Mouse (Mus musculus) MEL (cell line): ENCODE measurements around the gene Tmem44.

Source experiments
- BHLHE40 ChIP-seq: IDR thresholded peaks from 2 replicates; pipeline ENCODE4 v1.6.1; 2012; ENCODE audit warnings: low read depth, mild to moderate bottlenecking, inconsistent platforms, low read length, improper control_type of control experiment, borderline replicate concordance
- CTCF ChIP-seq, 3 experiments: IDR thresholded peaks in 2 of 3; conservative IDR thresholded peaks in 1 of 3; 2 replicates each; pipeline ENCODE4 v1.5.1; 2011 to 2012; ENCODE audit warnings: low read length in 3 of 3, low read depth in 2 of 3, mild to moderate bottlenecking in 2 of 3, improper control_type of control experiment in 1 of 3, inconsistent platforms in 1 of 3, mixed read lengths in 1 of 3, moderate library complexity in 1 of 3; ENCODE audit not compliant: control insufficient read depth in 1 of 3, insufficient read depth in 1 of 3, poor library complexity in 1 of 3, severe bottlenecking in 1 of 3
- EP300 ChIP-seq, 2 experiments: IDR thresholded peaks; 2 replicates each; pipeline ENCODE4 v1.6.1; 2011; ENCODE audit warnings: improper control_type of control experiment in 2 of 2, low read length in 2 of 2, low read depth in 1 of 2, mild to moderate bottlenecking in 1 of 2
- ETS1 ChIP-seq: IDR thresholded peaks from 2 replicates; pipeline ENCODE4 v1.6.1; 2012; ENCODE audit warnings: low read depth, mild to moderate bottlenecking, inconsistent platforms, low read length, improper control_type of control experiment, moderate library complexity
- MEF2A ChIP-seq: IDR thresholded peaks from 2 replicates; pipeline ENCODE4 v1.6.1; 2014; ENCODE audit warnings: low read depth, mild to moderate bottlenecking, inconsistent platforms, low read length, improper control_type of control experiment; ENCODE audit not compliant: poor library complexity, insufficient replicate concordance, severe bottlenecking; ENCODE audit errors: extremely low read depth
- MXI1 ChIP-seq: IDR thresholded peaks from 2 replicates; pipeline ENCODE4 v1.6.1; 2011; ENCODE audit warnings: mild to moderate bottlenecking, low read depth, low read length, improper control_type of control experiment
- NRF1 ChIP-seq: IDR thresholded peaks from 2 replicates; pipeline ENCODE4 v1.6.1; 2014; ENCODE audit warnings: low read depth, mild to moderate bottlenecking, inconsistent platforms, low read length, improper control_type of control experiment, moderate library complexity; ENCODE audit not compliant: poor library complexity, insufficient read depth, severe bottlenecking
- POLR2A ChIP-seq, 2 experiments: IDR thresholded peaks; 2 replicates each; pipeline ENCODE4 v1.6.1; 2011 to 2012; ENCODE audit warnings: low read length in 2 of 2, mild to moderate bottlenecking in 2 of 2, control low read depth in 1 of 2, improper control_type of control experiment in 1 of 2, low read depth in 1 of 2, moderate library complexity in 1 of 2; ENCODE audit not compliant: control insufficient read depth in 1 of 2, insufficient read depth in 1 of 2, poor library complexity in 1 of 2
- RAD21 ChIP-seq: IDR thresholded peaks from 2 replicates; pipeline ENCODE4 v1.6.1; 2011; ENCODE audit warnings: mild to moderate bottlenecking, low read depth, low read length, improper control_type of control experiment
- RCOR1 ChIP-seq: IDR thresholded peaks from 2 replicates; pipeline ENCODE4 v1.6.1; 2012; ENCODE audit warnings: low read depth, mild to moderate bottlenecking, inconsistent platforms, low read length, improper control_type of control experiment
- SIN3A ChIP-seq: IDR thresholded peaks from 2 replicates; pipeline ENCODE4 v1.6.1; 2012; ENCODE audit warnings: low read length, improper control_type of control experiment, inconsistent platforms
- TCF12 ChIP-seq: IDR thresholded peaks from 2 replicates; pipeline ENCODE4 v1.6.1; 2014; ENCODE audit warnings: low read depth, mild to moderate bottlenecking, inconsistent platforms, low read length, improper control_type of control experiment, moderate library complexity
- ZKSCAN1 ChIP-seq: IDR thresholded peaks from 2 replicates; pipeline ENCODE4 v1.6.1; 2012; ENCODE audit warnings: low read depth, mild to moderate bottlenecking, inconsistent platforms, low read length, improper control_type of control experiment, moderate library complexity
- ZNF384 ChIP-seq: IDR thresholded peaks from 2 replicates; pipeline ENCODE4 v1.6.1; 2012; ENCODE audit warnings: low read depth, mild to moderate bottlenecking, inconsistent platforms, low read length, improper control_type of control experiment

DNA sequence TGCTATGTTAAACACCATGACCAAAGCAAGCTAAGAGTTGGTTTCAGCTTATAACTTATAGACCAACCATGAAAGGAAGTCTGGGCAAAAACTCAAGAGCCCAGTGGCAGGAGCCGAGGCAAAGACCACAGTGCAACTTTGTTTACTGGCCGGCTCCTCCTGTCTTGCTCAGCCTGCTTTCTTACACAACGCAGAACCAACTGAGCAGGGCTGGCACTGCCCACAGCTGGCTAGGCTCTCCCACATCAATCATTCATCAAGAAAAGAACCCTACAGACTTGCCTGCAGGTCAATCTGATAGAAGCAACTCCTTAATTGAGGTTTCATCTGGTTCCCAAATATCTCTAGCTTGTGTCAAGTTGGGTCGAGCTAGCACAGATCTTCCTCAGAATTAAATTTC lies 61.0 kb downstream of the Tmem44 start:
- TF ChIP-seq SIN3A (no peak), EP300 (IDR thresholded peaks at IDR 0.05; ENCODE audit: low read depth in 1 of 2, low read length in 2 of 2) (no peak), CTCF (IDR thresholded peaks at IDR 0.05 in 2 of 3, conservative IDR thresholded peaks at IDR 0.05 in 1 of 3; ENCODE audit: control insufficient read depth in 1 of 3, insufficient read depth in 1 of 3, low read depth in 2 of 3, low read length in 3 of 3, poor library complexity in 1 of 3, severe bottlenecking in 1 of 3) (no peak), POLR2A (IDR thresholded peaks at IDR 0.05; ENCODE audit: control insufficient read depth in 1 of 2, insufficient read depth in 1 of 2, low read depth in 1 of 2, low read length in 2 of 2, poor library complexity in 1 of 2) (no peak), MXI1 (no peak), BHLHE40 (no peak), RAD21 (no peak), TCF12 (no peak), NRF1 (no peak), ZNF384 (no peak), ETS1 (no peak), RCOR1 (no peak), MEF2A (no peak), ZKSCAN1 (no peak)
